Mouse (Mus musculus): Measurements from ENCODE around the gene Inafm2. TPM values are rescaled to one million over a fixed set of nuclear protein-coding genes. Genes with fewer than 3 reads are reported as not detected.

Inafm2 gene
- polyA plus RNA-seq (2015; fragmentation: Nextera tagmentation; extraction: Ambion mirVana): 16.0 and 16.9 TPM in 2 replicates

DNA sequence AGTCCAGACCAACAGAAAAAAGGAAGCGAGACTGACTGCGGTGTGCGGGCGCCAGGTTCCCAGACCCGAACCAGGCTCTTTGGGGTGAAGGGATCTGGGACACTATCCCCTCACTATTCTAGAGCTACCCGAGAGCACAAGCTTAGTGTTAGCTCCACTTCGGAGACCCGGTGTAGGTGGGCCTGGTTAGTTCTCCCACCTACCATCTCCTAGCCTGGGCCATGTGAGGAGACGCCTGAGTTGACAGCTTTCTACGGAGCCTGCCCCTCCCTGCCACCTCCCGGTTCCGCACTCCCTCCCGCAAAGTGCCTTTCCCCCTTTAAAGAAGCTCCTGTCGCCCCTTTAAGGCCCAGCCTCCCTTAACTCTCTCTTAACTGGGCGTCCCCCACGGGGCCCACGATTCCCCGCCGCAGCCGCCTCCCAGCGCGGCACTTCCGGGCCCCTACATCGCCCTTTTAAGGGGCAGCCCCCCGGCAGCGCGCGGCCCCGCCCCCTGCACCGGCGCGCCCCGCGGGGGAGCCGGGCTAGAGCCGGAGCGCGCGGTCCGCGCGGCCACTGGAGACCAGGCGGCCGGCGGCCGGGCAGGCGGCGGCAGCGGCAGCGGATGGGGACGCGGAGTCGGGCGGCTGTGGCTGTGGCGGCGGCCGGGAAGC lies at the start of gene Inafm2:
Gene Inafm2, plus strand, starts transcription at position 527 of the 653 bp plus-strand sequence.

DNA sequence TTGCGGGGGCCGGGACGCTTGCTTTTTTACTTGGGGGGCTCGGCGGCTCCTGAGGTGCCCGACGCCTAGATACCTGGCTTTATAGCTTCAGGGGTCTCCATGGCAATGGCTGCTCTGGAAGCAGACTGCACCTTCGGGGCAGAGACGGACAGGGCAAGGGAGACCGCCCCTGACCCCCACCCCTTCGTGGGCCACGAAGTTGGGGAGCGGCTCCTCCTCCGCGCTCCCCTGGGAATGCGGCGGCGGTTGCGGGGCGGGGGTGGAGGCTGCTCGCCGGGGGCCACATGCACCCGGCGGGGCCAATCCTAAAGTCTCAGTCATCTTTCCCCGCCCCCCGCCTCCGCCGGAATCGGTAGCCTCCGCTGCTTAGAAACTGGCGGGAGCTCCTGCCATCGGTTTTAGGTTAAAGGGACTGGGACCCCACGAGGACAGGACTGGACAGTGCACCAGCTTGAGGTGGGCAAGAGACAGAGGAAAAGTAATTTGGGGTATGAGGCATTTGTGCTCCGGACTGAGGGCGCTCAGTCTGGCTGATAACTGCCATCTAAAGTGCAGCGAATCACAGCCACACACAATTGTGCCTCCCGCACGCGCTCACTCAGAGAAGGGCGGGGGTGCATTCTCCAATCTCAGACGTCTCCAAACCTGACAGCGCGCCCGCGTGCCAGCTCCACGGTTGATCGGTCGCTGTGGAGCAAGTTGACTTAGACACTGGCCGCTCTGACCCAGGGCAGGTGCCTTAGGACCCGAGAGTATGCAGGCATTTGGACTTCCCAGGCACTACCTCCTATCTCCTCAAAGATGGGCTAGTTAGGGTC lies 41.4 kb upstream of the Inafm2 start, which contains the start of gene Ankrd63:
Gene Ankrd63, minus strand, starts transcription at position 51 of the 818 bp plus-strand sequence.

DNA sequence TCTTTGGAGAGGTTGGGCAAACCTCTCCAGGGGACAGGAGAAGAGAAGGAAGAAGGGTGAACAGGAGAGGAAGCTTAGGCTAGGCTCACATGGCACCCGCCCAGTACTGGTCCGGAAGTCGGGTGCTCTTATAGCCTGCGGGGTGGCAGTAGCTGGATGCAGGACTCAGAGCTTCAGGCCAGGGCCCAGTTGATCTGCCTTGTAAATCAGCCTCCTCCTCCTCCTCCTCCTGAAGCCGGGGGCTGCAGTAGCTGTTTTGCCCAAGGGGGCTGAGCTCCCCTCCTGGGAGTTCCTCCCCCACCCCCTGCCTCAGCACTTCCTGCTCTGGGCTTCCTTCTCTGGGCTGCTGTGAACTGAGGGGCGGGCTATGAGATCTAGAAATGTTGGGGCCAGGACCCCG lies 17.2 kb upstream of the Inafm2 start, which contains the start of gene Plcb2:
Gene Plcb2, minus strand, starts transcription at position 102 of the 400 bp plus-strand sequence.

DNA sequence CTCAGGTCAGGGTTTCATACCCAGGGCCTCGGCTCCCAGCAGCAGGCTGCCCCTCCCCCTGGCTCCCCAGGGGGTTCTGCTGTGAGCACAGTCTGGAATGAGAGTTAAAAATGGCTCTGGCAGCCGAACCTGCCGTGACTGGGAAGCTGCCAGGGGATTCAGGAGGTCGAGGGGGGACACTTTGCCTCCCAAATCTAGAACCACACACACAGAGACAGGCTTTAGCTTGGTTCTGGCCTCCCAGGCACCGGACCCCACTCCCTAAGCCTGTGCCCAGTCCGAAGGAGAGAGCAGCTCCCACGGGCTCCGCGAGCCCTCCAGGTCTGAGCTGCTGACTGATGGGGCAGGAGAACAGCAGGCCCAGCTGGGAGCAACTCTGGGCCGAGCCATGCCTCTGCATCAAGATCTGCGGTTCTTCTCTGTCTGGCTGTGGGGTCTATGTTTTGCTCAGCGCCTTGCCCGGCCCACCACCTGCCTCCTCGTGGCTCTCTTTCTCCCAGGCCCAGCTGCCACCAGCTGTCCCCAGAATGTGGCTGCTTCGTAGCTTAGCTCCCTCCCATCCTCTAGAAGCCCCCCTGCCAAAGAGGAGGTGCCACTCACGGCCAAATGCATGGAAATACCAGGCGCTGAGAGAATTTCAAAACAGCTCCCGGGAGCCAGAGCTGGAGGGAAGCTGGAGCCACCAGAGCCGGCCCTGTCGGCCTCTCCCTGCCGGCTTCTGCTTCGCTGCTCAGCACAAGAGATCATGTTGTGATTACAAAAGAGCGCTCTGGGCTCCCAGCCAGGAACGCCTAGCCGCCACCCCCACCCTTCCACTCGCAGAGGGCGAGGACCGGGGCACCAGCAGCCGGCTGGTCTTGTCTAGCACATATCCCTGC lies 16.6 kb downstream of the Inafm2 start, which contains the start of gene Ccdc9b:
Gene Ccdc9b, minus strand, starts transcription at position 756 of the 878 bp plus-strand sequence.

DNA sequence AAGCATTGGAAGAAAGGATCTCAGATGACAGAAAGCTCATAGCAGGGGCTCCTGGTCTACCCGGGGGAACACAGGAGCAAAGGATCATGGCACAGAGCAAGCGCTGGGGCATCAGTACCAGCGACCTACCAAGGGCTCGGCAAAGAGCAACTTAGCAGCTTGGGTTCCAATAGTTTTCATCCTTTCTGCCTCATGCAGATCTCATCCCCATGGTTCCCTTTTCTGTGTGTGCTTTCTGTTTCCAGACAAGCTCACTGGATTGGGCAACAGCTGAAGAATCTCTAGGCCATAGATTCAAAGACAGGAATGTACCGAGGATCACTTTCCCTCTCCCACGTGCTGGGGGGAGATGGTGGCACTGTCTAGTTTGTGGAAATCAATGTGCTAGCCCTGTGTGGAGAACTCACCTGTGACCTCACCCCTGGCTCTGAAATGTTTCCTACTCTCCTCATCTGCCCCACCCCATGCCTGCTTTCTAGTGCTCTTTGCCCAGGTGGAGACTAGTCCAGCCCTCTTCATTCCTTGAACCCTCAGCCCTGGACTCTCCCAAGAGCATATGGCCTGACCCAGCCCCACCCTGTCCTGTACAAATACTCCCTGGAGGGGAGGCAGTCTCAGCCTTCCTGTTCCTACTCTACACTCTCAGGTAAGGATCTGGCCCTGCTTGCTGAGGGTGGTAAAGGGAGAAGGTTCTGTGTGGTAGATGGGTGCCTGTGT lies 26.8 kb downstream of the Inafm2 start, which contains the start of gene Phgr1:
Gene Phgr1, plus strand, starts transcription at position 612 of the 717 bp plus-strand sequence.

DNA sequence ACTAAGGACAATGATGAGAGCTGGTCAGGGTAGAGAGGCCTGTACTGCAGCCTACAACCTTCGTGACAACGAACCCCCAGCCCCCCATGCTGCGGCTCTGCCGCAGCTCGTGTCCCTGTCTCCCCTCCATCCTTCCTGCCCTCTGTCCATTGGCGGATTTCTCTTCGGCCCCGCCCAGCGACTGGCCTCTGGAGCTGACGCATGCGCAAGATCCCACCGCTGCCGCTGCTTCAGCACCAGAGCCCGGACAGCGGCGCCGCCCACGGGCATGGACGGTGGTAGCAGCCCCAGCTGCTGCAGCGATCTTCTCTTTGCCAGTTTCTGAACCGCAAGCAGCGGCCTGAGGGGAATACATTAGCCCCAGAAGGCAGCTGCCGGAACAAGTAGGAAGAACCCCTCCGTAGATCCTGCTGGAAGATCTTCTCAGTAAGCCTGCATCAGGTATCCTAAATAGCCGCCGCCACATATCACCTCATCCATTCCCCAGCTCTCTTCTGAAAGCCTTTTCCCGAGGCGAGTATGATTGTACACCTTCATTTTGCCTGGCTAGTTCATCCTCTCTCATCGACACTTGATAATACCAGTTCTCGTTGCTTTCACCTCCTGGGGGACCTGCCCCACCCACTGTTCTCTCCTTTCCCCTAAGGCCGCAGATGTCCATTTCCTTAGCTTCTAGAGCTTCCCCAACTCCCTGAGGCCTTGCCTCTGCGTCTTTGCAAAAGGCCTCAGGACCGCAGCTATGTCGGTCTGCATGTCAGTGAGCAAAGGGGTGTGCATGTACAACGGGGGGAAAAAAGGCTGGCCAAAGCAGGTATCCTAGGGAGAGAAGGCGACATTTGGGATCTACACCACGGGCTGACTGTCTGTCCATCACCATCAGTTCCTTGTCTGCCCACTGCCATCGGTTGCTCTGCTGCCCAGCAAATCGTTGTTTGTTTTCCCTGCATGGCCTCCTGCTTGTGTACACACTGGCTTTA lies 34.2 kb downstream of the Inafm2 start, which contains the start of gene Disp2:
Gene Disp2, plus strand, starts transcription at position 216 of the 977 bp plus-strand sequence.

Other genes starting within 250 kb of the Inafm2 start
- 1.2 and 2.1 TPM in 2 replicates for gene Bmf, start 196.1 kb upstream of the Inafm2 start, polyA plus RNA-seq (2015; fragmentation: Nextera tagmentation; extraction: Ambion mirVana)
- 41.6 and 42.6 TPM in 2 replicates for gene Bub1b, start 147.5 kb upstream of the Inafm2 start, polyA plus RNA-seq (2015; fragmentation: Nextera tagmentation; extraction: Ambion mirVana)
- 0.24 and 0.28 TPM in 2 replicates for gene Pak6, start 82.5 kb upstream of the Inafm2 start, polyA plus RNA-seq (2015; fragmentation: Nextera tagmentation; extraction: Ambion mirVana)
- gene Ankrd63, start 41.8 kb upstream of the Inafm2 start, polyA plus RNA-seq (2015; fragmentation: Nextera tagmentation; extraction: Ambion mirVana): 0.06 and 0.12 TPM in 2 replicates
- gene Plcb2, start 17.3 kb upstream of the Inafm2 start, polyA plus RNA-seq (2015; fragmentation: Nextera tagmentation; extraction: Ambion mirVana): 4.5 and 6.6 TPM in 2 replicates
- 0.95 and 1.1 TPM in 2 replicates for gene Ccdc9b, start 16.9 kb downstream of the Inafm2 start, polyA plus RNA-seq (2015; fragmentation: Nextera tagmentation; extraction: Ambion mirVana)
- not detected in 2 replicates for gene Phgr1, start 27.0 kb downstream of the Inafm2 start, polyA plus RNA-seq (2015; fragmentation: Nextera tagmentation; extraction: Ambion mirVana)
- gene Disp2, start 34.0 kb downstream of the Inafm2 start, polyA plus RNA-seq (2015; fragmentation: Nextera tagmentation; extraction: Ambion mirVana): 0.13 and 0.19 TPM in 2 replicates
- gene Knstrn, start 68.2 kb downstream of the Inafm2 start, polyA plus RNA-seq (2015; fragmentation: Nextera tagmentation; extraction: Ambion mirVana): 72.3 and 81.3 TPM in 2 replicates
- 18.1 and 20.7 TPM in 2 replicates for gene Ivd, start 116.2 kb downstream of the Inafm2 start, polyA plus RNA-seq (2015; fragmentation: Nextera tagmentation; extraction: Ambion mirVana)
- gene Bahd1, start 154.6 kb downstream of the Inafm2 start, polyA plus RNA-seq (2015; fragmentation: Nextera tagmentation; extraction: Ambion mirVana): 3.8 and 3.9 TPM in 2 replicates
- 9.4 and 12.5 TPM in 2 replicates for gene Chst14, start 180.7 kb downstream of the Inafm2 start, polyA plus RNA-seq (2015; fragmentation: Nextera tagmentation; extraction: Ambion mirVana)

All from spleen, postnatal 0 days (tissue).